Mouse (Mus musculus) C2C12 (cell line): ENCODE measurements at regions not wholly inside any gene's neighbourhood (a gene's known extent, or its start where the extent isn't known, plus 50 kb on each side); places are given as distances from the start of the nearest gene placed in this dataset.

Source experiments
- H3K27me3 ChIP-seq: one replicate; pipeline ENCODE4 v1.6.1; 2011; ENCODE audit not compliant: control insufficient read depth, insufficient read depth, insufficient read length
- H3K36me3 ChIP-seq: one replicate; pipeline ENCODE4 v1.6.1; 2011; ENCODE audit not compliant: control insufficient read depth, insufficient read depth
- H3K4me3 ChIP-seq: one replicate; pipeline ENCODE4 v1.5.1; 2011; ENCODE audit warnings: mild to moderate bottlenecking, control low read depth; ENCODE audit not compliant: poor library complexity, insufficient read depth, severe bottlenecking
- H3K79me2 ChIP-seq: one replicate; pipeline ENCODE4 v1.6.1; 2011; ENCODE audit not compliant: control insufficient read depth, insufficient read depth
- H3K79me3 ChIP-seq: one replicate; pipeline ENCODE4 v1.6.1; 2011; ENCODE audit warnings: low read depth, control low read depth
- H3ac ChIP-seq: one replicate; pipeline ENCODE3; 2011; ENCODE audit warnings: low read depth; ENCODE audit not compliant: control insufficient read depth, insufficient read length
- CEBPB ChIP-seq: IDR thresholded peaks from one replicate; pipeline ENCODE4 v1.6.1; 2011; ENCODE audit warnings: low read depth, mild to moderate bottlenecking, control low read depth, moderate library complexity
- CTCF ChIP-seq: IDR thresholded peaks from one replicate; pipeline ENCODE4 v1.5.1; 2011; ENCODE audit not compliant: control insufficient read depth, insufficient read depth, insufficient read length
- FOSL1 ChIP-seq: IDR thresholded peaks from one replicate; pipeline ENCODE4 v1.8.0; 2011; ENCODE audit warnings: mild to moderate bottlenecking, low read length; ENCODE audit not compliant: poor library complexity, insufficient read depth, severe bottlenecking
- MAX ChIP-seq: IDR thresholded peaks from one replicate; pipeline ENCODE4 v1.6.1; 2011; ENCODE audit warnings: mild to moderate bottlenecking, control low read depth
- MYOD1 ChIP-seq: IDR thresholded peaks from one replicate; pipeline ENCODE4 v1.6.1; 2011; ENCODE audit warnings: low read depth; ENCODE audit not compliant: control insufficient read depth, insufficient read length
- MYOG ChIP-seq: IDR thresholded peaks from one replicate; pipeline ENCODE4 v1.6.1; 2011; ENCODE audit not compliant: control insufficient read depth, insufficient read length; ENCODE audit errors: extremely low read depth
- USF1 ChIP-seq: IDR thresholded peaks from one replicate; pipeline ENCODE4 v1.6.1; 2011; ENCODE audit warnings: low read depth, mild to moderate bottlenecking, control low read depth, moderate library complexity

DNA sequence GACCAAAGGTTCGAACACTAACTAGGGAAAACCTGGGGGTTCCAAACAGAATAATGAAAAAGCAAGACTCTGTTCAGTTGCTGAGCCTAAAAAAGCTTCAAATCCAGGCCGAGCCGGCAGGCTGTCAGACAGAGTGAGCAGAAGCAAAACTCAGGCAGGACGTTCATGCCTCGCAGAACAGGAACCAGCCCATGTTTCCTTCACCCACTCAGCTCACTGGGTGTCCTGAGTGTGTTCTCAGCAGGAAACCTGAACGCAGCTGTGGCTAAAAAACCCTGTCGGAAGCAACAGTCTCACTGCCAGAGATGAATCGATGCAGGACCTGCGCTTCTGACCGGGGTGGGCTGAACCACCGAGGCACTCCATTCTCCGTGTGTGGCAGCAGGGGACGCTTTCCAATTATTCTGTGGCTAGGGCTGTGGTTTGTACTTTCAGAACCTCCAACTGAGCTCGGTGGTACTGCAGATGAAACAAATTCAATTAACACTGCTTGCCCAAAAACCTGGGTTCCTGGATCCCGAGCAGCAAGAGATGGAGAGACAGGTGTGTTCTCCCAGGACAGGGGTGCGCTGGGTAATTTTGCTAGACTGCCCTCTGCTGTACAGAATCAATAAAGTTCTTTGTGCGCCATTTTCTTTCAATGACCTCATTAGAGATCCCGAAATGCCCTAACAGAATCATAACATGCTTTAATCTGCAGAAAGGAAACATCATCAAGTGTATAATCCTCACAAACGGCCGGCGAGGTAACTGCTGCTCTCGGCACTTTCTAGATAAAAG, 121.1 kb upstream of the Akirin2 start:
- Histone ChIP-seq H3ac (no peak overlapping the region), H3K79me3 (no peaks in the 10 kb centered on the region), H3K4me3 (no peak overlapping the region), H3K79me2 (no peaks in the 10 kb centered on the region), H3K36me3 (no peaks in the 10 kb centered on the region), H3K27me3 (no peaks in the 10 kb centered on the region)
- no peak for TF ChIP-seq MAX
- no peak for TF ChIP-seq MYOG
- no peak for TF ChIP-seq USF1
- no peak for TF ChIP-seq MYOD1
- no peak for TF ChIP-seq CTCF
- TF ChIP-seq FOSL1, result no peak
- no peak for TF ChIP-seq CEBPB

- H3K4me3 ChIP-seq, result no peak overlapping the region
- no peak overlapping the region for H3ac ChIP-seq
- H3K36me3 ChIP-seq, result no peaks in the 10 kb centered on the region
- H3K79me3 ChIP-seq, result no peaks in the 10 kb centered on the region
- H3K79me2 ChIP-seq, result no peaks in the 10 kb centered on the region
- no peaks in the 10 kb centered on the region for H3K27me3 ChIP-seq
- TF ChIP-seq MAX (no peak), MYOG (no peak), CEBPB (no peak), MYOD1 (no peak), FOSL1 (no peak), USF1 (no peak), CTCF (no peak)
Observed at GRCm38 (mm10) chr4:34437316-34437715, 113.4 kb upstream of the Akirin2 start.

DNA sequence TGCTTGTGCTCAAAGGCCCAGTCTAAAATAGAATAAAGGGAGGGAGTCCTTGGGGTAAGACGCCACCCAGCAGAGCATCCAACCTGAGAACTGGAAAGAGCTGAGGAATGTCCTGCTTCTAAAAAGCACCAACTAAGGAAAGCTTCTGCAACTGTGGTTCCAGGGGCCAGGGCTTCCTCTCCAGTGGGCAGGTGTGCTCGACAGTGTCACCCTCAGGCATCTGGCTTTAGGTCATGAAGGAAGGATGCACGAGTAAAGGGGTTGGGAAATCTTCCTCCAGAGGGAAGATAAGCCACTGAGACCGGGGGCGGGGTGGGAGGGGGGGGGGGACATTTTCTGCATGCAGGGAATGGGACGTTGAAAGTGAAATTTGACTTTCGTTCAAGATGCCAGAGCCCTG, 101.2 kb upstream of the Akirin2 start:
- no peaks in the 10 kb centered on the region for H3K36me3 ChIP-seq
- no peaks in the 10 kb centered on the region for H3K79me2 ChIP-seq
- H3K27me3 ChIP-seq, result no peaks in the 10 kb centered on the region
- H3ac ChIP-seq, result no peak overlapping the region
- no peaks in the 10 kb centered on the region for H3K79me3 ChIP-seq
- no peak overlapping the region for H3K4me3 ChIP-seq
- TF ChIP-seq CEBPB (no peak), MYOD1 (no peak), MYOG (no peak), CTCF (no peak), FOSL1 (no peak), MAX (no peak), USF1 (no peak)

DNA sequence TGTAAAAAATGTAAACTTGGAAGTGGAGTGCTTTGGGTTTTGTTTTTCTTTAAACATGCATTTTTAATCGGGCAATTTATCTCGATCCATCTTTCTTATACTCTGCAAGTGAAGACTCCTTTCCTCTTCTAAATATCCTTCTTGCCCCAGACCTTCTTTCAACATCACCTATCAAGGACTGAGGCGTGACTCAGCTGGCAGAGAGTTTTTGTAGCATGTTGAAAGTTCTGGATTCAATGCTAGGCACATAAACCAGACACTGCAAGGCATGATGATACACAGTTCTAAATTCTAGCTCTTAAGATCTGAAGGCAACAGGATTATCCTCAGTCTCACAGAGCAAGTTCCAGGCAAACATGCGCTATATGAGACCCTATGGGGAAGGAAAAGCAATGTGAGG, 88.1 kb upstream of the Akirin2 start:
- H3K36me3 ChIP-seq, result no peaks in the 10 kb centered on the region
- H3ac ChIP-seq, result no peak overlapping the region
- H3K4me3 ChIP-seq, result no peak overlapping the region
- no peaks in the 10 kb centered on the region for H3K27me3 ChIP-seq
- H3K79me2 ChIP-seq, result no peaks in the 10 kb centered on the region
- no peaks in the 10 kb centered on the region for H3K79me3 ChIP-seq
- TF ChIP-seq CTCF (no peak), CEBPB (no peak), MYOG (no peak), MYOD1 (no peak), MAX (no peak), USF1 (no peak), FOSL1 (no peak)

DNA sequence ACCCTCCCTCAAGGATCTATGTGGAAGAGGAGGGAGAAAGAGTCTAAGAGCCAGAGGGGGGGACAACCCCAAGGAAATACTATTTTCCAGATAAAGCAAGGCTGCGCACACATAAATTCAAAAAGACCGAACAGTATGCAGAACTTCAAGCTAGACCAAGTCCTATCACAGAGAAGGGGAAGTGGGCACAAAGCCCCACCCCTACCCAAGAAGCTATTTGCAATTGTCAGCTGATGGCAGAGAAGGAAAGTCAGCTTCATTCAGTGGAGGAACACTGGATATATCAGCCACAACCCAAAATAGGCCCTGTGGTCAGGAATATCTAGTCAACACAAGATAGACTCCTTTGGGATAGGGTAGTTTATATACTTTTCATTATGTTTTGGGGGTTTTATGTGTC, 84.9 kb upstream of the Akirin2 start:
- no peak for TF ChIP-seq MYOD1
- no peak for TF ChIP-seq USF1
- no peak for TF ChIP-seq MAX
- TF ChIP-seq MYOG, result no peak
- no peak for TF ChIP-seq CTCF
- no peak for TF ChIP-seq CEBPB
- no peak for TF ChIP-seq FOSL1
- Histone ChIP-seq H3K79me3 (no peaks in the 10 kb centered on the region), H3K36me3 (no peaks in the 10 kb centered on the region)

DNA sequence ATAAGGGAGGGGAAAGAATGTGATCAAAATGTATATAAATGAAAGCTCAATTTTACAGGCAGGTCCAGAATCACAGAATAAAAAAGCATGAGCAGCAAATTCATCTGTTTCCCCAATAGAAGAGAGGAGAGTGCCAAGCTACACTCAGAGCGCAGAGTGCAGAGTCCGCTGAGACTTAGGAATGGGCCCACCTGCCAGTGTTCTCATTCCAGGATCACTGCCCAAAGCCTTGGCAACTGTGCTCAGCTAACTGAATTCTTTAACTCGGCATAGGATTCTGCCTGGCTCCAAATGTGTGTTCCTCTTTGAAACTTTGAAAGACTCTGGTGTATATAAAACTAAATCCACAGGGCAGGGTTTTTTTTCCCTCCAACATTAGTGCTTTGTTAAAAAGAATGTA, 84.4 kb upstream of the Akirin2 start:
- H3K79me3 ChIP-seq, result no peaks in the 10 kb centered on the region
- no peak overlapping the region for H3ac ChIP-seq
- H3K79me2 ChIP-seq, result no peaks in the 10 kb centered on the region
- no peak overlapping the region for H3K4me3 ChIP-seq
- no peaks in the 10 kb centered on the region for H3K36me3 ChIP-seq
- TF ChIP-seq USF1 (no peak), MYOG (no peak), CEBPB (no peak), MAX (no peak), CTCF (no peak), MYOD1 (no peak), FOSL1 (no peak)
- no peaks in the 10 kb centered on the region for H3K27me3 ChIP-seq

More for the DNA sequence above, 84.9 kb upstream of the Akirin2 start:
- Histone ChIP-seq H3K4me3 (no peak overlapping the region), H3K79me2 (no peaks in the 10 kb centered on the region), H3ac (no peak overlapping the region), H3K27me3 (no peaks in the 10 kb centered on the region)
